Mouse (Mus musculus): ENCODE data around the gene Oaz3. TPM values are rescaled to one million over a fixed set of nuclear protein-coding genes. Genes with fewer than 3 reads are reported as not detected.

Oaz3 gene
- total RNA-seq (2015): not detected in 2 replicates
- total RNA-seq (2017): not detected in 2 replicates

- no peak for ATAC-seq (ENCODE audit: poor library complexity, severe bottlenecking)
These were observed at the start of gene Oaz3 for GRCm38 (mm10) chr3:94443597-94443964. Gene Oaz3, minus strand, starts transcription at chr3:94443915.

DNA sequence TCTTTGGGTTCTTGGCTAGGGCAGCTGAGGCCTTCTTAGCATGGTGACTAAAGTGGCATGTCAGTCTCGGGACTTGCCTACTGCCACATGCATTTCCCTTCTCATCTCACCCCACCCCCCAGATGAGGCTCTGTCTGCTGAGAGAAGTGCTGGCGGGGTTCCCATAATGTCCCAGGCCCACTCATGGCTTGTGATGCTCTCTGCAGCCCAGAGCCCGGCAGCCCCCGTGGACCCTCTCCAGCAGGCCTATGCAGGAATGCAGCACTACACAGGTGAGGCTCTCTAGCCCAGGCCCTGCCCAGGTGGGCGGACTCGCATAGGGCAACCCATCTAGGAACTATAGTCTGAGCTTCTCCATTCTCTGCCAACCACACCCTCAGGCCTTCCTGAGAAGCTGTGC is 43.9 kb upstream of the Oaz3 start:
- no peak for ATAC-seq (ENCODE audit: poor library complexity, severe bottlenecking)

GRCm38 (mm10) chr3:94485922-94486321 is 42.2 kb upstream of the Oaz3 start:
- no peak for ATAC-seq (ENCODE audit: poor library complexity, severe bottlenecking)

GRCm38 (mm10) chr3:94483790-94484439 is 40.2 kb upstream of the Oaz3 start:
- no peak for ATAC-seq (ENCODE audit: poor library complexity, severe bottlenecking)

GRCm38 (mm10) chr3:94482764-94483385 is 39.2 kb upstream of the Oaz3 start:
- ATAC-seq (ENCODE audit: poor library complexity, severe bottlenecking): peak; percentile 89

- ATAC-seq (ENCODE audit: poor library complexity, severe bottlenecking): no peak
These were observed 37.7 kb upstream of the Oaz3 start for GRCm38 (mm10) chr3:94481429-94481828.

DNA sequence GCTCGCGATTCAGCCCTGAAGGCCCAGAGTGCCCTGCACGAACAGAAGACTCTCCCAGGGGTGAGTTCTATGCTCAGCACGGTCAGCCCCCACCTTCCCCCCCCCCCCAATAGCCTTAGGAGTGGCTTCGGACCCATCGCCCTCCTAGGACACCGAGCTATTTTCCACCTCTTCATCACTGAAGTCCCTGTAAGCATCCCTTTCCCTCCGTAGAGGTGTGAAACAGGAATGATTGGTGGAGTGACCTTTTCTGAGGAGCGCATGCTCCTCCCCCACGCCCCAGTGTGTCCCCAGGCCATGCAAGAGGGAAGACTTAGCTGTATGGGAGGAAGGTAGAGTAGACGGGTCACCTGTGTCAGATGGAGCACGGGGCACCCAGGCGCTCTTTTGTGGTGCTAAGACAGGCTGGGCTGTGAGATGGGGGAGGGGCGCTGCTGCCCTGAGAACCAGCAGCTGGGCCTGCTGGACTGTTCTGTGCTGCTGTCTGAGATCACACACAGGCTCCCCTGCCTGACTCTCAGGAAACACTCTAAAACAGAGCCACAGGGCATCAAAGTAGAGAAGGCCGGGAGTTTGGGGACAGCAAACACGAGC is 36.7 kb upstream of the Oaz3 start, which contains the start of gene Riiad1:
Riiad1 (minus strand) TSS at position 51 of the 594 bp plus-strand sequence.
- ATAC-seq (ENCODE audit: poor library complexity, severe bottlenecking): no peak

GRCm38 (mm10) chr3:94479564-94479963 is 35.8 kb upstream of the Oaz3 start:
- ATAC-seq (ENCODE audit: poor library complexity, severe bottlenecking): no peak

DNA sequence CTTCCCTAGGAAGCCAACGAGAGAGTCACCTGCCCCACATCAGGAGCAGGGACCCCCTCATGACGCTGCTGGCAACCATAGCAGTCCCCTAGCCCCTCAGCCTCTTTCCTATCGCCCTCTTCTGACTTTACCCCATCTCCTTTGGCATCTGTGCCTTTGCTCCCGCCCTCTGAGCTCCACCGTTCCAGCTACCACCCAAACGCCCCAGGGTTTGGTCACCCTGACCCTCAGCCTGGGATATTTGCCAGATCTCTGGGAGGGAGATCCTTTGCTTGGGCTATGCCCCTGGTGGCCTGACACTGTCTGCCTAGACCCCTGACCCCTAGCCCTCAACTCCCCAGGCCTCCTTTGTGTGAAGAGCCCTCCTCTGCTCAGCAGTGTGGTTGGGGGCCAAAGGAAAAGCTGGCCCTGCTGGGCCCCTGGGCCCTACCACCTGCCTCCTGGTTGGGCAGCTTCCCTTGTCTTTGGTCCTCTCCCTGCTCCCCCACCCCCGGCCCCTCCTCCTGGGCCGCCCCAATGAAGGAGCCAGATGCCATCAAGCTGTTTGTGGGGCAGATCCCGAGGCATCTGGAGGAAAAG is 35.0 kb upstream of the Oaz3 start:
- no peak for ATAC-seq (ENCODE audit: poor library complexity, severe bottlenecking)

GRCm38 (mm10) chr3:94477981-94478422 is 34.3 kb upstream of the Oaz3 start, which contains the start of gene Celf3:
Gene Celf3, plus strand, starts transcription at chr3:94478295.
- no peak for ATAC-seq (ENCODE audit: poor library complexity, severe bottlenecking)

DNA sequence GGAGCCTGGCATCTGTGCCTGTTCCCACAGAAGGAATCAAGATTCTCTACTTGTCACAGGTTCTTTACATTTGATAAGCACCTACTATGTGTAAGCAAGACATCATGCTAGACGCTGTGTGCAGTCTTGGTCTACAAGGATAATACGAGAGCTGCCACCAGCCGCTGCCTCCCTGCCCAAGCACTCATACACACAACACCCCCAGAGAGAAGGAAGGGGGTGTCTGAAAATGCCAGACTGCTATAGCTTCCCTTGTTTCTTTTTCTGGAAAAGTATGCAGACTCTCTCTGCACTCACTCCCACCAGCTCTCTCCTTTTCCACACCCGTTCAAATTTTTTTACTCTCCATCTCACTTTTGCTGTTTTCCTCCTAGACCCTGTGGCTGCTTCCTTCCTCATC is 33.7 kb upstream of the Oaz3 start:
- no peak for ATAC-seq (ENCODE audit: poor library complexity, severe bottlenecking)

DNA sequence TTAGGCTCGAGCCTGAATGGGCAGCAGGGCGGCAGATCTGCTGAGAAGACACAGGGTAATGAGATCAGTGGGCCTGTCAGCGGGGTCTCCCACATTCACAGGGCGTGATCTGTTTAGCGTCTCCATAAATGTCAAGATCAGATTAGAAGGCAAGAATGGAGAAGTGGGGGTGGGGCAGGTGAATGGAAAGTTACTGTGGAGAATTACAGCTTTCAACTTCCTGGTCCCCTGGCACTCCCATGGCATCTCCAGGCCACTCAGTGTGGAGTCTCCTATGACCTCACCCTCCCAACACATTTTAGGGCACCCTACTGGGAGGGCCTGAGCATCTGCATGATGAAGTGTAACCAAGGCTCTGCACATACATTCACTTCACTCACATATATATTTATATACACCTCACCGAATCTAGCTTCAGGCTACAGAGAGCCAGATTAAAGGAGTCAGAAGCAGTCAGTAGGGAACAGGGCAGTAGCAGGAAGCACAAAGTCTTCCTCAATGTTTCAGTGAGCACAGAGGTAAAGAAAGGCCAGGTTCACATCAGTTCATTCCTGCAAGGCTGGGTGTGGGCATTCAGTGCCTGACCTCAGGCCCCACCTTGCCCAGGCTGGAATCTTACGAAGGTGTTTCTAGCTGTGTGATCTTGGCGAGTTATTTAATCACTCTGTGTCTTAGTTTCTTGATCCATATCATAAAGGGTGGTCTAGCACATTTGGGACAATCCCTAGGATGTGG is 32.8 kb upstream of the Oaz3 start:
- no peak for ATAC-seq (ENCODE audit: poor library complexity, severe bottlenecking)

DNA sequence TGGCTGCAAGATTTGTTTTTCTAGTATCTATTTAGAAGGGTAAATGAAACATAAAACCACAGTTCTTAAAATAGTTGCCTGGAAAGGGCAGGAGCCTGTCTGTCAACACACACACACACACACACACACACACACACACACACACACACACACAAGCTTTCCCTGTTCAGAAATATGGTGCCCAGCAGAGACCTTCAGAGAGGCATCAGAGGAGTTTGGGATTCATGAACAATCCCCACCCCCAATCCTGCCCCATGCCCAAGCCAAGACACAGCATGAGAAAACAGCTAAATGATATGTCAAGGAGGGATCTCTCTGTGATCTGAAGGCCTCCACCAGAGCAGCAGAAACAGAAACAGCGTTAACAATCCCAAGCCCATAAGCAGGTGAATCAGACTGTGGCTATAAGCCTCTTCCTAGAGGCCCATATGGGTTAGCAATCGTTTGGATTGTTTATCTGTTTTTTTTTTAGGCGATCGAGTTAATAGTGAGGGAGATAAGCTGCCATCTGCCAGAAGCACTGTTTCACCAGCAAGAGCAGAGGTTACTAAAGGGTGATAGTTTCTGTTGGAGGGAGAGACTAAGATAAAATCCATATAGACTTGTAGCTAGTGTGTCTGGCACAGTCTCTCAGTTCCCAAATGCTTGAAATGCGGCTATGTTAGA is 30.0 kb upstream of the Oaz3 start:
- no peak for ATAC-seq (ENCODE audit: poor library complexity, severe bottlenecking)

DNA sequence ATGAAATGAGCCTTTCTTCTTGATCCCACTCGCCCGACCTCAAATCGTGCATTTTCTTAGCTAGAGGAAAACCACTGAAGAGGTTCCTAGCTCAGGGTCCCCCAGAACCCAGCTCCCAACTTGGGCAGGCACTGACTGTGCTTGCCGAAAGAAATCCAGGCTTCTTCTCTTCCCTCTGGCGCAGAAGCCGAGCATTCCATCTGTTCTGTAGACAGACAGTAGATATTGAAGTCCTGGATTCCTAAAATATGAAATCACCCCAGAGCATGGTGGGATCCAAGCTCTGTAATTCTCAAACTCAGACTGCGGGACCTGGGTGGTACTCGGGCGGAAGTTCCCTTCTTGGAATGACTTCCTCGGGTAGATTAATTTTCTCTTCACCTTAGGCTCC is 29.4 kb upstream of the Oaz3 start:
- ATAC-seq (ENCODE audit: poor library complexity, severe bottlenecking): no peak

- ATAC-seq (ENCODE audit: poor library complexity, severe bottlenecking): no peak
These were observed 28.9 kb upstream of the Oaz3 start for GRCm38 (mm10) chr3:94472447-94473114.

GRCm38 (mm10) chr3:94468931-94469330 is 25.2 kb upstream of the Oaz3 start:
- no peak; the same call in 1 of the 2 replicates for ATAC-seq (ENCODE audit: poor library complexity, severe bottlenecking)

DNA sequence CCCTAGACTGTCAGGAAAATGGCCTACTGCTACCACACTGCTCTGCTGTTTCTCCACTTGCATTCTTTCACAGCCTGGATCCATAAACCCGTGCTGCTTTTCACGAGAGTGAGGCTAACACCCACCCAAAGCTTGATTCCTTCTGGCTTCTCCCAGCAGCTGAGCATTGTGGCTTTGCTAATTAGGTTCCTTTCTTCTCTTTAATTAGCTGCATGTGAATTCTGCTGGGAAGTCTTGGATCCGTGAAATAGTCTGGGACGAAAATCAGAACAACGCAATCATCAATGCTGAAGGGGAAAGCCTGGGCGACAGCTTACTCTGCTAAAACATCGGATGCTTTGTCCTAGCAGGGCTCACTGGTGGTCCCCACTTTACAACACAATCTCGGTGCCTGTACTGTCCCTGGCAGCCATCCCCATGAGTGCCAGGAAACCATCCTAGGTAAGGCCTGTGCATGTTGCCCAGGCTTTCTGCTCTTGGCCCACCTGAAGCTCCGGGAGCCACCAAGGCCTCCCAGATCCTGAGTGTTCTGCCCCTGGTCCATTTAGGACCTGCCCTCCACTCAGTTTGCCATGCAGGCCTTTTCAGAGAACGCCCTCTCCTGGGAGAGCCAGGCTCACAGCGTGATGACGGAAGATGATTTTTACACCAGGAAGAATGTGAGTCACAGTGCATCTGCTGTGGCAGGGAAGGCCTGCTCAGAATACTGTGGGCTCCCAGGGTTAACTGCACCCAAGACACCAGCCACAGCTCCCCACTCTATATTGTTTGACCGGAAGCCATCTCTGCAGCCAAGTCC is 22.1 kb upstream of the Oaz3 start:
- no peak for ATAC-seq (ENCODE audit: poor library complexity, severe bottlenecking)

DNA sequence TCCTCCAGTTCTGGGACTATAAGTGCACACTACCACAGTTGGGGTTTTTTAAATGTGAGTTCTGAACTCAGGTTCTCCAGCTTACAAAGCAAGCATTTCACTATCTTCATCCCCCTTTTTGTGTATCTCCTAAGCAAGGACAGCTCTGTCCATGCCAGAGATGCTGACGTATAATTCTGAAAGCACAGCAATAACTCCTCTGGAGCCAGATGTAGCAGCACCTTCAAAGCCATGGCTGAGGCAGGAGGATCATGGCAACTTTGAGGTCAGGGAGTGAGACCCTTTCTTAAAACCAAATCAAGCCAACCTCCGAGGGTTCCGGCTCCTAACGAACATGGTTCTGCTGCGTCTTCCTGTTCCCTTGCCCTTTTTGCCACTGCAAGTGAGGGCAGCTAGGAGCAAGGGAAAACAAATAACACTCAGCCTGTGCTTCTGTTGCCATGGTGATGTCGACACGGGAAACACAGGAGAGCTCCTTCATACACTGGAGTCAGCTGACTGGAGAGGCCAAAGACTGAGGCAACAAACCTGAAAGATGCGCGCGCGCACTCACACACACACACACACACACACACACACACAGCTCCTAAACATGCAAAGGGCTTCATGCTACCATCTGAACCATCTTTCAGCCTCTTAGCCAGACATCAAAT is 20.3 kb upstream of the Oaz3 start:
- ATAC-seq (ENCODE audit: poor library complexity, severe bottlenecking): no peak

DNA sequence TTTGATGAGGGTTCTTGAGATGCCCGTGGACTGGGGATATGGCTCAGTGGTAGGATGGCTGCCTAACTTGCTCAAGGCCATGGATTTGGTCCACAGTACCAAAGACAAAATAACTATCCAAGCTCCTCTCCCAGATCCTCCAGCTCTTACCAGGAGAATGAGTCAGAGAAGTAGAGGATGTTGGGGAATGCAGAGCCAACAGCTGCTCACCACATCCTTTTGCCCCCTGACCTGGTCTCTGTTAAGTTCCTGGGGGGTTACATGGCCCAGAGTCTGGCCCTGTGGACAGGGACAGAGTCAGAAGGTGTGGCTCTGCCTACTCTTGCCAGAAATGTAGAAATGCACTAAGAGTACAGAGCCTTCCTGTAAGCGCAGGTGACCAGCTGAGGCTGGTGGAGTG is 16.1 kb upstream of the Oaz3 start:
- ATAC-seq (ENCODE audit: poor library complexity, severe bottlenecking): no peak
